Mouse (Mus musculus) thymus, postnatal 0 days (tissue): ENCODE data around the gene Vmn2r19. TPM values are rescaled to one million over a fixed set of nuclear protein-coding genes. Genes with fewer than 3 reads are reported as not detected.
A peak's percentile ranks its signal among the peaks of the same experiment; 100 is the strongest.
"Not testable (repeated sequence)": the region's sequence is repeated elsewhere in the genome, so short reads cannot be mapped to it uniquely, and the experiment has no call there.

Source experiments
- DNase-seq: peaks from one replicate; pipeline ENCODE4 v3.0.0-alpha.2; 2015; ENCODE audit warnings: low spot score
- polyA plus RNA-seq: library from polyadenylated mRNA; unstranded; fragments of >200 nt; fragmentation: Nextera tagmentation; extraction: Ambion mirVana; gene quantifications from 2 replicates; pipeline ENCODE4 v1.2.1, GENCODE M21; 2015

The Vmn2r19 gene
- not detected in 2 replicates for polyA plus RNA-seq

- no peak for DNase-seq
Observed at GRCm38 (mm10) chr6:123308033-123308432, at the start of gene Vmn2r19. Vmn2r19 (plus strand) TSS chr6:123308333.

- no peak for DNase-seq
Observed at GRCm38 (mm10) chr6:123258946-123259345, 49.2 kb upstream of the Vmn2r19 start.

GRCm38 (mm10) chr6:123259889-123260603 lies 48.1 kb upstream of the Vmn2r19 start:
- DNase-seq = no peak

- no peak for DNase-seq
Observed at GRCm38 (mm10) chr6:123260868-123261267, 47.3 kb upstream of the Vmn2r19 start.

- DNase-seq = peak; percentile 4
Observed at GRCm38 (mm10) chr6:123261555-123262161, 46.5 kb upstream of the Vmn2r19 start, which contains the start of gene Clec4d. Clec4d (plus strand) TSS chr6:123262111.

GRCm38 (mm10) chr6:123264194-123264593 lies 43.9 kb upstream of the Vmn2r19 start:
- no peak for DNase-seq

- no peak for DNase-seq
Observed at GRCm38 (mm10) chr6:123265809-123266208, 42.3 kb upstream of the Vmn2r19 start.

- DNase-seq = no peak
Observed at GRCm38 (mm10) chr6:123266945-123267344, 41.2 kb upstream of the Vmn2r19 start.

GRCm38 (mm10) chr6:123279443-123279842 lies 28.7 kb upstream of the Vmn2r19 start:
- DNase-seq = no peak

GRCm38 (mm10) chr6:123286311-123286710 lies 21.8 kb upstream of the Vmn2r19 start:
- DNase-seq = no peak

- DNase-seq = no peak
Observed at GRCm38 (mm10) chr6:123288931-123289330, 19.2 kb upstream of the Vmn2r19 start.

GRCm38 (mm10) chr6:123289753-123290152 lies 18.4 kb upstream of the Vmn2r19 start, which contains the start of gene Clec4e:
Clec4e (minus strand) TSS chr6:123289870.
- DNase-seq = no peak

GRCm38 (mm10) chr6:123292751-123293400 lies 15.3 kb upstream of the Vmn2r19 start:
- DNase-seq = no peak

- DNase-seq = not testable (repeated sequence)
Observed at GRCm38 (mm10) chr6:123293509-123293908, 14.6 kb upstream of the Vmn2r19 start.

- DNase-seq = no peak
Observed at GRCm38 (mm10) chr6:123296687-123297086, 11.4 kb upstream of the Vmn2r19 start.

- DNase-seq = not testable (repeated sequence)
Observed at GRCm38 (mm10) chr6:123306315-123306714, 1.8 kb upstream of the Vmn2r19 start.

- DNase-seq = no peak
Observed at GRCm38 (mm10) chr6:123332503-123332902, 24.4 kb downstream of the Vmn2r19 start.

- no peak for DNase-seq
Observed at GRCm38 (mm10) chr6:123340093-123340492, 32.0 kb downstream of the Vmn2r19 start.

GRCm38 (mm10) chr6:123346141-123346540 lies 38.0 kb downstream of the Vmn2r19 start:
- no peak for DNase-seq
